Mouse (Mus musculus) cerebellum, postnatal 4 days (tissue): ENCODE results near the gene Supt3.

Experiments used
- DNase-seq, 2 experiments: peaks; one replicate each; pipeline ENCODE4 v3.0.0; 2022; ENCODE audit warnings: low spot score in 2 of 2, mixed read lengths in 1 of 2

Gene Supt3

DNA sequence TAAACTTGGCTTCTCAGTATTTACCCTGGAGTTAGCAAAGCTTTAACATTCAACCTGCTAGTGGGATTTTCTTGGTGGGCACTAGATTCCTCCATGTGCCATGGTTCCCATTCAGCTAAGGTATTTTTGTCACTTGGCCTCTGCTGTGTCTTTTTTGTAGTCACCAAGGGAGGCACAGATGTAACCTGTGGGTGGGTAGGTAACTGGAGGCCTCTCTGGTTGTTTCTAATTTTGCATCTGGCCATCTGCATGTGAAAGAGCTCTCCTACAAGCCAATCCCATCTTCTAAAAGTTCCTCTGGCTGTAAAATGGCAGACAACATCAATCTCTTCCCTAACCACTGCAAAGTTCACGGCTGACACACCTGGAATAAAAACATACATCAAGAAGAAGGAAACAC is 190.2 kb downstream of the Supt3 start:
- no peak for DNase-seq

GRCm38 (mm10) chr17:44970255-44970654 is 193.3 kb downstream of the Supt3 start:
- DNase-seq: no peak

DNA sequence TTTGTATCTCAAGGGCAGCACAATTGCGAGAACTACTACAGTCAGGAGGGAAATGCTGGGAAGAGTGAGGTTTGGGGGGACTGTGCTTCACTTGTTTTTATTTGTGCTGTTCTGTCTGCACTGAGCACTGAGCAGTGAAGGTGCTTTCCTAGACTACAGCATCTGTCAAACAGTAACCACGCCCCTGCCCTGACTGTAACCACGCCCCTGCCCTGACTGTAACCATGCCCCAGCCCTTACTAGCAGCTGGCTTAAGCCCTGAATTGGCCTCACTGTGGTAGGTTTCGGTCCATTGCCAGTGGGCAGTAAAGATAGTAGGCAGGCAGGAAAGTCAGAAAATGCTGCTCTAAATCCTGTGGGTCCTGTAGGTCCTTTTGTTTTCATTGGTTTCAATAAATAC is 196.5 kb downstream of the Supt3 start:
- no peak for DNase-seq

GRCm38 (mm10) chr17:44977690-44978089 is 200.7 kb downstream of the Supt3 start:
- no peak for DNase-seq

DNA sequence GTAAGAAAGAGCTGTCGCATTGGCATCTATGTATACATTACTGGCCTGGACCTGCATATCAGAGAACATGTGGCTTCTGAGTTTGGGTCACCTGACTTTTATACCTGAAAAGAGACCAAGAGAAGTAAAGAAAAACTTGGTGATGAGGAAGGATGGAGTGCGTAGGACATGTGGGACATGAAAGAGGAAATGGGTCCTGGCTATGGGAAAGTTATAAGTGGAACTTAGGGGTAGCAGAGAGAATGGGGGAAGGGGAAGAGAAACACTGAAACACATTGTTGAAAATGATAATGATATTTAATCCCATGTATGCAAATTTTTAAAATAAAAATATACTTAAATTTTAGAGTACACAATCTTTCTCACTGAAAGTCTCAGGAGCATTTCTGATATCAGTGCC is 211.0 kb downstream of the Supt3 start:
- DNase-seq: no peak

GRCm38 (mm10) chr17:45003311-45003710 is 226.4 kb downstream of the Supt3 start:
- no peak for DNase-seq

DNA sequence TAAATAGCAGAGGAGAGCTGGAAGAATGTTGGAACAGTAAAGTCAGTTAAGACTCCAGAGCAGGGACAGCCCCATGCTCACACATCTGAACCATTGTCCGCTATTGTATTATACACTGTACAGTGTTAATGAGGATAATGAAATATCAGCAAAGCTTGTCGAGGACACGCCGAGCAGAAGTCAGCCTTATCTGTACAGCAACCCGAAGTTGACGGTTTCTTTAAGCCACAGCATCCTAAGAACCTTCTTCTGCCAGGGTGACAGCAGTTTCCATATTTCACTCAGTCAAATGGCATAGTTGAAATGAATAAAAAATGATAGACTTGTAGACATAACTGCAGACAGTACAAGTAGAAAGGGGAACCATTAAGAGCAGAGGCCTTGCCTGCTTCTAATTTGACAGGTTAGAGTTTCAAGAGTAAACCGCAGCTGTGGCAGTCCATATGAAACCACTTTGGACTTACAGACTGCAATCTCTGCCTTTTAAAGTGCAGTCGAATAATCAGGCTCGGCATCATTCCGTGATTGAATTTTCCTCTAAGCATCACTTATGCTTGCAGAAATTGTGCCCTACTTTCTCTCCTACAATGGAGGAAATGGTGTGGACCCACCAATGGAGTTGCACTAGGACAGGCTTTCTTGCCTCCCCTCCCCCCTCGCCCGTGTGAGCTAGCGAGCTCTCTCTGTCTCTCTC is 227.7 kb downstream of the Supt3 start:
- DNase-seq: no peak

DNA sequence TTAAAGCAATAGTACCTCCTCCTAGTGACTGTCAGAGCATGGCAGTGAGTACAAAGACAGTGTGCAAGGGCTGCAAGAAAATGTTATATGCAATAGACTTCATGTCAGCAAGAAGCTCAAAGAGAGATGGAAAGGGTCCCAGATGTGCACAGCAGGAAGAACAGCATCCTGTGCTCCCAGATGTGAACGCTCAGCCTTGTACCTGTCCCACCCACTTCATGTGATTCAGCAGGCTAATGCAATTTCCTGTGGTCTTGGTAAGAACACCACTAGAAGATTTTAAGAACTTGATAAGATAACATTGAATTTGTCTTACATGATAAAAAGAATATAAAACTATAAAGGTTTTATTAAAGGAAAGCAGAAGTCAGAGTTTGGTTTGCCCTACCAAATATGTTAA is 230.5 kb downstream of the Supt3 start:
- DNase-seq: no peak

- DNase-seq: no peak
Measured at GRCm38 (mm10) chr17:45008663-45009062, 231.7 kb downstream of the Supt3 start.

DNA sequence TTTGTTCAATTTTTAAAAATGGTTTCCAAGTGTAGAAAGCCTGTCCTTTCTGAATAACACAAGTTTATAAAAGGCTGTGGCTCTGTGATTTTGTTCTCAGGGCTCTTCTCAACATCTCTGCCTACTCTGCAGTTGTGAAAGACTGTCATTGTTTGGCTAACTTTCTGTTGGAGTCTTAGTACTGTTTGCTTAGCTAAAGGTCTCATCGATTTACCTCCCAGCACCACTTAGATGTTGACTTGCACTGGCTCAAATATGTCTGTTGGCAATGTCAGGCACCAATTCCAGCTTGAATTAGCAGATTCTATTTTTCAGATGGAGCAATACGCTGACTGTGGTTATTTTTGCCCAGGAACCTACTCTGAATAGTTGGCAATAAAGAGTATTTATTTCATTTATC is 233.5 kb downstream of the Supt3 start:
- DNase-seq: no peak

- DNase-seq: no peak
Measured at GRCm38 (mm10) chr17:45016746-45017145, 239.8 kb downstream of the Supt3 start.

GRCm38 (mm10) chr17:45020155-45020930 is 243.4 kb downstream of the Supt3 start:
- no peak for DNase-seq

DNA sequence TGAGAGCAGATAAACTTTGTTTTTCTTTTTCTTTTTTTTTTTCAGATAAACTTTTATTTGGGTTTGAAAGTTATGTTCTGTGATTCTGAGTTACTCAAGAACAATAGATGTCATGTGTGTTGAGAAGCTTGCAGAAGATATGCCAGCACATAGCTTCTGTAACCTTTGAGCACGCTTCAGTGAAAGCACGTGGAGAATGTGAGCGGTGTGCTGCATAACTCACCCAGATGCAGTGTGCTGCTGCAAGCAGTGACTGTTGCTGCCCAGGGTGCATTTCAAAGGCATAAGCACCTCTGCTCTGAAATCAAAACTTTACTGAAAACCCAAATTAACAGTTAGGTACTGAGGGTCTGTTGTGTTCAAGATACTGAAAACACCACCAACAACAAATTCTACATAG is 251.5 kb downstream of the Supt3 start:
- no peak for DNase-seq

DNA sequence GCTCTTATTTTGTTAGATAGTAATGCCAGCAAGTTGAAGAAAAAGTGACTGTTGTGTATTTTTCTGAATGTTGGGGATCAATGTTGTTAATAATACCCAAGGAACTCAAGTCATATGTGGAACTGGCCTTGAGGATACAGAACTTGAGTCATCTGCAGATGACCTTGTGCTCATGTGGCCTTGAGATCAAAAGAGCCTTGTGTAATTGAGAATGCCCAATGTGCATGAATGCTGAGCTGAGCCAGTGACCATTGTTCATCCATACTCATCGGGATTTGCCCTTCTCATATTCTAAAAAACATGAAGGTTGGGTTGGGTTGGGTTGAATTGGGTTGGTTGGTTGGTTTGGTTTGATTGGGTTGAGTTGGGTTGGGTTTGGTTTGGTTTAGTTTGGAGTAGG is 252.2 kb downstream of the Supt3 start:
- no peak for DNase-seq

- DNase-seq: no peak
Measured at GRCm38 (mm10) chr17:45032209-45032608, 255.3 kb downstream of the Supt3 start.

- no peak for DNase-seq
Measured at GRCm38 (mm10) chr17:45033617-45034016, 256.7 kb downstream of the Supt3 start.

DNA sequence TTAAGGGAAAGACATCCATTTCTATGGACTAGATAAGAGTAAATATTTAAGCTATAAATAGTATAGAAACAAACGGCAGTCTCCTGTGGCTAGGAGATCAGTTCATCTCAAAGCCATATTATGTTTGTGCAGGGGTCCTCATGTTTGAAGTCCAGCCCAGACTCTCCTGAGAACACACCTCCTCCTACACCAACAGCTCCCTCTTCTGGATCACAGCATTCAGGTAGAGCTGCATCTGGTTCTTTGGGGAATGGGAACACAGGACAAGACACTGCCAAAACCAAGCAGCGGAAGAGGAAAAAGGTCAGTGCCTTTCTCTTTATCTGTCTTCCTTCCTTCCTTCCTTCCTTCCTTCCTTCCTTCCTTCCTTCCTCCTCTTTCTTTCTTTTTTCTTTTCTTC is 264.1 kb downstream of the Supt3 start:
- DNase-seq: no peak

DNA sequence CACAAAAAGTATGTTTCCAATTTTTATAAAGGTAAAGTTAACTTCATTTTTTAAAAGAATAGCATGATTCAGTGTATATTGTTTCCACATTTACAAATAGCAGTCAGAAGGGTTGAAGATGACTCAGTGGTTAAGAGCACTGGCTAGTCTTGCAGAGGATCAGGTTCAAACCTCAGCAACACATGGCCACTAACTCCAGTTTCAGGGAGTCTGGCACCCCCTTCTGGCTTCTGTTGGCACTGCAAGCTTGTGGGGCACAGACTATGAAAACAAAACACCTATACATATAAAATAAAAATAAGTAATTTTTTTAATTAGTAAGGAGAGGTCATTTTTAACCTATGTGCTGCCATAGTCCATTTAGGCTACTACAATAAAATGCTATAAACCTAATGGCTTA is 268.9 kb downstream of the Supt3 start:
- no peak for DNase-seq

DNA sequence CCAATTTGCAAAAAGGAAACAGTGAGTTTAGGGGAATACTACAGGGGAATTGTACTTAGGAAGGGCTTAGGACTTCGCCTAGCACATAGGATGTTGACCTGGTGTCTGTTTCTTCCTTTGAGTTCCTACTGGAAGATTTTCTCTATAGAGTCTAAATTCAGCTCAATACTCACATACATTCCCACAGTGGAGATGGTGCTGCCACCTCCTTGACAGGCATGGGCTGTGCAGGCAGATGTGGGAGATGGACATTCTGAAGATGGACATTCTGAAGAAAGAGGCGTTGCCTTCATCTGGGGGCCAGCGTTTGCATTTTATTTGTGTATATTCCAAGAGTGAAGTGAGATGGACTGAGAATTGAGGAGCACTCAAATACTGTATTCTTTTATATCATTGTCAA is 269.6 kb downstream of the Supt3 start:
- DNase-seq: no peak

DNA sequence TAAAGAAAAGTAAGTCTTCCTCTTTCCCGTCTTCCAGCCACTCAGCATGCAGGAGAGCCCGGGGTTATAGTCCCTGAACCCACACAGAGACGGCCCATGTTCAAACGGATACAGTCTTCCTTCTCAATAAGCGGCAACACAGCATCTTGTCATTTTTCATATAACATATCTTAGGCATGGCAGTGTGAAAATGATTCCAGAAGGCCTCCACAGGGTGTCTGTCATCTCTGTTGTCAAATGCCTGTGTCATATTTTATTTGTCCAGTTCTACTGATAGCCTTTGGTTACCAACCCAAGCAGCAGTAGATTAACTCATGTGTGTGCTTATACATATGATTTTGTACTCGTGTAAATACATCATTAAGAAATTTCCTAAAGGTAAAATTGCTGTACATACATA is 270.3 kb downstream of the Supt3 start:
- DNase-seq: no peak

- no peak for DNase-seq
Measured at GRCm38 (mm10) chr17:45051971-45052370, 275.0 kb downstream of the Supt3 start.

- DNase-seq: no peak
Measured at GRCm38 (mm10) chr17:45053371-45053770, 276.4 kb downstream of the Supt3 start.

- DNase-seq: no peak
Measured at GRCm38 (mm10) chr17:45054526-45054925, 277.6 kb downstream of the Supt3 start.
